Comparison of ENCODE assay signal across 9 mouse cellular contexts in the genomic region with DNA sequence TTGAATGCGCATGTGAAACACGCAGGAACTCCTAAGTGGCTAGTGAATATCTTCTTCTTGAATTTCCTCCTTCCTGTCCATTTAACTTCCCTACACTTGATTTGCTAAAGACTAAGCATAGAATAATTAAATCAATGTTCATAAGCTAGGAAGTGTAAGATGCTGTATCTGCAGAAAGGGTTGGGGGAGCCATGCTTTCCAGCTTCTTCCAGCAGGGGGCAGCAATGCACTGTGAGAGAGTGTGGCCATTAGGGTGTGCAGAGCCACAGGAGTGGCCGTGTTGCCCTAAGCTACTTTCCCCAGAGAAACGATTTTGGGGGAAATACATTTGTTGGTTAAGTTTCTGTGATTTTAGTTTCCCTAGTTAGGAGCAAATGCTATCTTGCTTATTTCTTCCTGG.
DNase-seq lines count a peak whose midpoint lies in the region; ATAC-seq lines count a peak whose summit lies in the region.
"Had no signal": no experiment of that assay in that cellular context is flagged by ENCODE, and none has a peak within 500 bp of the region (broad histone marks: within the 10 kb centered on the region; RNA-seq: fewer than 3 reads in every experiment).

No protein-coding gene starts in this region.

- intact Hi-C loops in heart, postnatal 36 days (cut with DNase I) = loop anchor here (2.0 to 5.0 kb wide), 4 partner anchors 37 to 415 kb away; no protein-coding TSS in a partner anchor

- no peaks in the 10 kb centered on the region; the same call in 1 of the 2 replicates for H3K36me3 ChIP-seq in embryonic facial prominence, embryonic 11.5 days (replicated peaks; ENCODE audit: control insufficient read depth, insufficient read depth, low read depth, low read length)
- H3K36me3 ChIP-seq: liver, embryonic 15.5 days had no signal

- H3K4me1 ChIP-seq in embryonic facial prominence, embryonic 11.5 days (ENCODE audit: control insufficient read depth, insufficient read depth, low read length) = no peaks in the 10 kb centered on the region
- H3K4me1 ChIP-seq: liver, embryonic 15.5 days had no signal

- ATAC-seq in embryonic facial prominence, embryonic 11.5 days (replicated peaks; ENCODE audit: insufficient number of reproducible peaks, low FRiP score, low TSS enrichment, low read depth) = no peak

- H3K27ac ChIP-seq in embryonic facial prominence, embryonic 11.5 days (replicated peaks; ENCODE audit: low read depth, low read length) = no peak overlapping the region
- H3K27ac ChIP-seq: liver, embryonic 15.5 days had no signal

- H3K4me2 ChIP-seq in embryonic facial prominence, embryonic 11.5 days (ENCODE audit: low read depth, low read length) = no peak overlapping the region
- H3K4me2 ChIP-seq: liver, embryonic 15.5 days had no signal

- H3K27me3 ChIP-seq in embryonic facial prominence, embryonic 11.5 days (ENCODE audit: control insufficient read depth, insufficient read depth, low read length) = no peaks in the 10 kb centered on the region
- H3K27me3 ChIP-seq: liver, embryonic 15.5 days had no signal

- DNase-seq in ES-CJ7 (ENCODE audit: low read depth, low spot score) = peak; percentile 54
- DNase-seq in adrenal gland, postnatal 25 days = peak; percentile 83
- DNase-seq in embryonic facial prominence, embryonic 11.5 days (ENCODE audit: low spot score) = peak; percentile 85
- peak; percentile 80 to 87 for DNase-seq in heart, postnatal 36 days
- peak; percentile 80 to 84 for DNase-seq in layer of hippocampus, postnatal 36 days
- peak; percentile 78 for DNase-seq in mesoderm, embryonic 11.5 days (ENCODE audit: low read depth, low spot score)
- DNase-seq in right cerebral cortex, postnatal 4 days = peak; percentile 94
- peak; percentile 56 to 85 for DNase-seq in urinary bladder, postnatal 4 days (ENCODE audit: low spot score in 2 of 2)

- H3K9ac ChIP-seq in embryonic facial prominence, embryonic 11.5 days (replicated peaks; ENCODE audit: low read length) = no peak overlapping the region
- H3K9ac ChIP-seq: liver, embryonic 15.5 days had no signal

- H3K9me3 ChIP-seq in embryonic facial prominence, embryonic 11.5 days (replicated peaks; ENCODE audit: control insufficient read depth, low read length) = no peaks in the 10 kb centered on the region
- H3K9me3 ChIP-seq: liver, embryonic 15.5 days had no signal

- 41% methylated on average over 4 of the region's 4 CpGs for WGBS in embryonic facial prominence, embryonic 11.5 days

- no peak overlapping the region for H3K4me3 ChIP-seq in embryonic facial prominence, embryonic 11.5 days (ENCODE audit: low read depth, low read length)
- H3K4me3 ChIP-seq: liver, embryonic 15.5 days had no signal
